Mouse (Mus musculus) macrophage (primary cell): ENCODE results near the gene Hsd11b1. TPM values are rescaled to one million over a fixed set of nuclear protein-coding genes. Genes with fewer than 3 reads are reported as not detected.
"Not testable (repeated sequence)": the region's sequence is repeated elsewhere in the genome, so short reads cannot be mapped to it uniquely, and the experiment has no call there.

Experiments
- H3K27ac ChIP-seq: fragments of 350-480 bp; formaldehyde crosslinking; 2 replicates; pipeline ENCODE4 v1.9.0; 2021
- H3K36me3 ChIP-seq: fragments of 350-480 bp; formaldehyde crosslinking; 2 replicates; pipeline ENCODE4 v1.9.0; 2021; ENCODE audit errors: inconsistent target
- H3K4me3 ChIP-seq: fragments of 350-480 bp; formaldehyde crosslinking; 2 replicates; pipeline ENCODE4 v1.9.0; 2021; ENCODE audit errors: inconsistent target
- H3K79me2 ChIP-seq: fragments of 350-480 bp; formaldehyde crosslinking; 2 replicates; pipeline ENCODE4 v1.9.0; 2021; ENCODE audit errors: inconsistent target
- WGBS: methylation state at CpG from one replicate; pipeline ENCODE4 v1.1.7; 2026; ENCODE audit warnings: inconsistent platforms; ENCODE audit not compliant: missing documents; 5-methylcytosine and 5-hydroxymethylcytosine counted together
- polyA plus RNA-seq: library from polyadenylated mRNA; stranded (reverse); fragments of 250-400 nt; gene quantifications from 3 replicates; pipeline ENCODE4 v1.2.4, GENCODE M21; 2018; ENCODE audit warnings: inconsistent platforms

Gene Hsd11b1
- polyA plus RNA-seq, 1 experiment from 2014 or later = 0.29 TPM

DNA sequence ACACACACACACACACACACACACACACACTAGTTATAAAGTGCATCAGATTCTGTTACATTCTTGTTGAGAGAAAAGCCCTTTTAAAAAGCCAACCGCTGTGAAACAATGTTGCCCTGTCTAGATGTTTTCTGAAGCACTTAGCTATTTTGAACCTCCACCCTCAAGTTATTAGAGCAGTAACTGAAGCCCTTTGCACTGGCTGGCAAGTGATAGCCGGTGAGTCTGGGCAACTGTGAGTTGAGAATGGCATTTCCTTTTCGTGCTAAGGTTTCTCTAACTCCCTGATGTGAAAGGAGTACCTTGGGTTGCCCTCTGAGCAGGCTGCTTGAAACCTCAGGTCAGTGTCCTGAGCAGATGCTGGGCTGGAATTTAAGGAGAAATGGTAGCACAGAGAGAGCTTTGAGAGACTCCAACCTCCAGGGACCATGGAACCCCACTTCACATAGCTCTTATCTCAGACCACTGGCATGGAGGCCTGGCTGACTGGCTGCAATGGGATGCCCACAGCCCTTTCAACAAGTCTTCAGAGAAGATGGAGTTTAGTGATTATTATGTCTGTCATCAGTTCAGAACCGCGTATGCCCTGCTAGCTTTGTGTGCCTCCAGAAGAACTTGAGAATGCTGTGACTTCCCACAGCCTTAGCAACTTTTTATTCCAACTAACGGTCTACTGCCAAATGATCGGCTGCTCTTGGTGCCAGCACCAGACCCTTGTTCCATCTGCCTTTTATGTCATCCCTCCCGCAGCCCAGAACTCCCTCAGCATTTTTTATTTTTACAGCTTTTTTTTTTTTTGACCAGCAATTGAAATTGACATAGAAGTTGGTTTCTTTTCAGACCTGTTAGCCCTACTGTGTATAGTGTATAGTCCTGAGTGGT is 608 bp downstream of the Hsd11b1 start:
- 85% methylated on average over 8 of the region's 8 CpGs for WGBS
- Histone ChIP-seq H3K27ac (no peak overlapping the region), H3K4me3 (no peak overlapping the region), H3K36me3 (no peaks in the 10 kb centered on the region), H3K79me2 (no peaks in the 10 kb centered on the region)

DNA sequence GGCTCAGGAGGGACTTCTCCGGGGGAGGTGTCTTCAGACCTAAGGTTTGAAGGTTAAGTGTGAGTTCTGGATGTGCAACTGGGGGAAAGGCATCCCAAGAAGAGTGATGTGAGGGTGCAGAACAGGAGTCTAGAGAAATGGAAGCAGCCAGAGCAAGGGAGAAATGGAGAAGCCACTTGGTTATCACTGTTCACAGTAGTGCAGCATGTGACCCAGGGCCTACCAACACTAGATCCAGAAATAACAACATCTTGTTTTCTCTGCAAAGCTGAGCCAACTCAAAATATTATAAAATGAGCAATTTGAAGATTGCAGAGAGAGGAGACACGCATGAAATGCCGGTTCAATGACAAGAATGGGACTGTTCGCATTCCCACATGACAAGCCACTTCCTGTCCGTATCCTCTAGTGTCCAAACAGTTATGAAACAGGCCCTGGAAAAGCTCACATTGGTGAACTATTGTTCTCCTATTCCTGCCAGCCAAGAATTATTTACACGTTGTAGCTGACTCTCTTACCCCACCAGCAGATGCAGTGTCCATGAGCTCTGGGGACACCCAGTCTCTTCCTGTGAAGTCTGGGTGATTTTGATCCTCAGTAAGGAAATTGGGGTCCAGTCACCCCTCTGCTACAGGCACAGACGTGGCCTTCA is 1.9 kb downstream of the Hsd11b1 start:
- Histone ChIP-seq H3K79me2 (no peaks in the 10 kb centered on the region), H3K36me3 (no peaks in the 10 kb centered on the region), H3K27ac (no peak overlapping the region), H3K4me3 (no peak overlapping the region)
- WGBS = 68% methylated on average over 7 of the region's 7 CpGs

DNA sequence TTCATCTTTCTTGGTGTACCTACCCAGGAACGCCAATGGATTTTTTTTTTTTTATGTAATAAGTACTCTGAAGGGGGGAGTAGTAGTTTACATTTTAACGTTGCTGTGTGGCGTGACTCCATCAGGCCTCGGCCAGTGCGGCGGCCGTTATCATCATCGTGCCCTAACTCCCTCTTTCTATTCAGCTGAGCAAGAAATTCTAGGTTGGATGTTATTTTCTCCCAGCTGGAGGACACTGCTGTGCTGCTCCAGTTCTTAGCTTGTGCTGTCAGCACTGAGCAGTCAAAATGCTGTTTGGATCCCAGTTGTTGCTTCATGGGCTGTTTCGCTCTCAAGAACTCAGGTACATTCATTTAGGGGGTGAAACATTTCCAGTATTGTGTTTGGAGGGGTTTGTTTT is 4.3 kb downstream of the Hsd11b1 start:
- Histone ChIP-seq H3K79me2 (no peaks in the 10 kb centered on the region), H3K4me3 (no peak overlapping the region), H3K27ac (no peak overlapping the region), H3K36me3 (no peaks in the 10 kb centered on the region)
- 91% methylated on average over 9 of the region's 9 CpGs for WGBS

DNA sequence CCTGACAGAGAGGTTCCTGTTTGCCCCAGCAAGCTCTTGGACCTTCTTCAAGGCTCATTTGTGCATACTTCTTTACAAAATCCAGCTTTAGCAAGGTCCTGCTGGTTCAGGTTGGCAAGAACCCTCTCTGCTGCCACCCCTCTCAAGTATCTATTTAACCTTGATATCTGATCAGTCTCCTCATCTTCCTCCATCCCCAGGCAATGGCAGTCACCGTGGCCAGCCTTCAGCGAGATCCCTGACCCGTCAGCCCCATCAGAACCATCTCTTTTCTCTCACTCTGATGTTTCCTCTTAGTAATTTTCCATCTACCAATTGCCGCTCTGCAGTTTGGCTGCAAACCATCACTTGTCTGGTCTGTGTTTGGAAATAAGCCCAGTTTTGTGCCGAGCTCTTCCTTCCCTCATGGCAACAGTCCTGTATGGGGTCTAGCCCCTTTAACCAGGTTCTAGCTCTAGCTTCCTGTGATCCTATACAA is 7.2 kb downstream of the Hsd11b1 start:
- H3K79me2 ChIP-seq = no peaks in the 10 kb centered on the region
- WGBS = 46% methylated on average over 5 of the region's 5 CpGs
- H3K27ac ChIP-seq = no peak overlapping the region
- no peaks in the 10 kb centered on the region for H3K36me3 ChIP-seq
- H3K4me3 ChIP-seq = no peak overlapping the region

DNA sequence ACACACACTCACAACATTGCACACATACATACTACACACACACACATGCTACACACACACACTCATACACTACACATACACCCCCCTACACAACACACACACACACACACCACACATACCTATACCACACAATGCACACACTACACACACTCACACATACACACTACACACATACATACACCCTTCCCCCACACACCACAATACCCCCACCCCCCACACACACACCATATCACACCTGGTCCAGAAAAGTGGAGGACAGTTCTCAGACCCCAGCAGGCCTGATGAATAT is 7.6 kb downstream of the Hsd11b1 start:
- Histone ChIP-seq H3K79me2 (no peaks in the 10 kb centered on the region), H3K27ac (no peak overlapping the region), H3K4me3 (no peak overlapping the region), H3K36me3 (no peaks in the 10 kb centered on the region)

DNA sequence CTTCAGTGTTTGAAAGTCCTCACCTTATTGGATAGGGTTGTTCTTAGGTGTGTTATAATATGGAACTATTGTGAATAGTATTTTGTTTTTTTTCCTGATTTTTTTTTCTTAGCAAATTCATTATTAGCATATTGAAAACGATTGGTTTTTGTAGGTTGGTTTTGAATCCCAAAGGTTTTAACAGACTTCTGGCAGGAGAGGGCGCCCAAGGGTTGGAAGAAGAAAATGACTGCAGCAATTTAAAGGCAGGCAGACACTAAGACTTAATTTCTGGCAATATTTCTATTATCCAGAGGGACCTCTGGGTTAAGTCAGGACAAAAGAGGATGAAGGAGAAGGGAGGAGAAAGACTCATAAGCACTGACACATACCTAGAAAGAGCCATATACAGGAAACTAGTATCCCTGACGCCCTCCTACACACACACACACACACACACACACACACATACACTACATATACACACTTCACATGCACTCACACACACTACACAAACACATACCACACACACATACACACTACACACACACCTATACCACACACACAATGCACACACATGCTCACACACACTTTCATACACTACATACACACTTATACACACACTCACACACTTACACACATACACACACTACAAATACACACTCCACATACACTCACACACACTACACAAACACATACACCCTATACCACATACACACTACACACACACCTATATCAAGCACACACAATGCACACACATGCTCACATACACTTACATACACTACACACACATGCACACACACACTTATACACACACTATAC is 8.2 kb downstream of the Hsd11b1 start:
- WGBS = 21% methylated on average over 2 of the region's 3 CpGs
- no peaks in the 10 kb centered on the region for H3K36me3 ChIP-seq
- no peaks in the 10 kb centered on the region for H3K79me2 ChIP-seq
- no peak overlapping the region for H3K4me3 ChIP-seq
- H3K27ac ChIP-seq = no peak overlapping the region

DNA sequence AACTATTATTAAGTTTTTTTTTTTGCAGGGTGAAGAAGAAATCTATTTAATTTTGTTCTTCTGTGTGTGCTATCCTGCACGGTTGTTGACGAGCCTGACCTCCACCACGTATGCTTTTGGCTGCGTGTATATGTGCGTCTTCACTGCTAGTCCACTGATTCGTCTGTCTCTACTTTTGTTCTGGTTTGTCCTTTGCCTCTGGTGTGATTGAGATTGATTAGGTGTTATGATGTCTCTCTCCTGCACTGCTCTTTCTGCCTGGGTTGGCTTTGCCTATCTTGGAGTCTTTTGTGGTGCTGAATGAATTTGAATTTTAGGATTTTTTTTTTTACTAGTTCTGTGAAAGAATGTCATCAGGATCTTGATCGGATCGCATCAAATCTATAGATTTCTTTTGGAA is 8.8 kb downstream of the Hsd11b1 start:
- no peaks in the 10 kb centered on the region for H3K36me3 ChIP-seq
- H3K27ac ChIP-seq = no peak overlapping the region
- no peaks in the 10 kb centered on the region for H3K79me2 ChIP-seq
- WGBS = 78% methylated on average over 8 of the region's 8 CpGs
- H3K4me3 ChIP-seq = no peak overlapping the region

DNA sequence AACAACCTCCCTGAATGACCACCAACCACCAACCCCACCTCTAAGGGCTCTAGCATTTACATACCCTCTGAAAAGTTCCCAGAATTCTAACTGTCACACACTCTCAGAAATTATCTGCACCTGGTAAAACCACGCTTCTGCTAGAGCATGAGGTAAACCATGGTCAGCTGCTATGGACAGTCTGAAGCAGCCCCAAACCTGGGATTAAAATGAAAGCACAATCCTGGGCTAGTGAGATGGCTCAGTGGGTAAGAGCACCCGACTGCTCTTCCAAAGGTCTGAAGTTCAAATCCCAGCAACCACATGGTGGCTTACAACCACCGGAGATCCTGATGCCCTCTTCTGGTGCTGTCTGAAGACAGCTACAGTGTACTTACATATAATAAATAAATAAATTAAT is 10.0 kb downstream of the Hsd11b1 start:
- not testable (repeated sequence) for H3K4me3 ChIP-seq, H3K79me2 ChIP-seq, H3K27ac ChIP-seq, H3K36me3 ChIP-seq
- 80% methylated on average over 3 of the region's 3 CpGs for WGBS

DNA sequence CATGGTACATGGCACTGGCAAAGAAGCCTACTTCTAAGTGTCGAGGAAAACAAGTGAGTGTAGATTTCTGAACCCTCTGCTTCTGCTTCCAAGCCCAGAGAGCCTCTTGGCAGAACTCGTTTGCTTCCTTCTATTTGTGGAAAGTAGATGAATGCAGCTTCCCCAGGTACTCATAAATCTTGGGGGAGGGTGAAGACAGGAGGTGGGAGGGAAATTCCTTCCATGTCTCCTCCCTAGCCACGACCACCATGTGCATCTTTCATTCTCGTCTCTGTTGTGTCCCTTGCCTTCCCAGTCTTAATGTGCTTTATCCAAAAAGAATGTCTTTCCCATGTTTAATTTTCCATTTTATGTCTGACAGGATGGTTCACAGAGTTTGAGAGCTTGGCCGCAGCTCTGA is 11.3 kb downstream of the Hsd11b1 start:
- H3K36me3 ChIP-seq = no peaks in the 10 kb centered on the region
- 76% methylated on average over 5 of the region's 5 CpGs for WGBS
- no peaks in the 10 kb centered on the region for H3K79me2 ChIP-seq
- H3K4me3 ChIP-seq = no peak overlapping the region
- H3K27ac ChIP-seq = no peak overlapping the region

DNA sequence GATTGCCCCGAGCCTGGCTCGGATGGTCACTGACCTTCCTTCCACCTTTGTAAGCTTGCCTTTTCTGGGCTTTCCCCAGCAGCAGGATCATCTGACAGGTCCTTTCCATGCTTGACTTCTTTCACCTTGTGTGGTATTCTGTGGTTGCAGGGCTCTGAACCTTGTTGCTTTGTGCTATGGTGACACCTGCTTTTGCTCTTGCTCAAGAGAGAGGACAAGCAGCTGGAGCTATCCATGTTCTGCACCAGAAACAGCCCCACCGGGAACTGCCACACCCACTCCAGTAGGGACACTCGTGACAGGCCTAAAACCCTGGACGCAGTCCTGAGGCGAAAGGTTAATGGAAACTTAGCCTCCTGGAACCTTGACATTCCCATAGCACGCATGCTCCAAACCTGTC is 12.5 kb downstream of the Hsd11b1 start:
- H3K27ac ChIP-seq = no peak overlapping the region
- 96% methylated on average over 7 of the region's 7 CpGs for WGBS
- H3K4me3 ChIP-seq = no peak overlapping the region
- H3K36me3 ChIP-seq = no peaks in the 10 kb centered on the region
- no peaks in the 10 kb centered on the region for H3K79me2 ChIP-seq

DNA sequence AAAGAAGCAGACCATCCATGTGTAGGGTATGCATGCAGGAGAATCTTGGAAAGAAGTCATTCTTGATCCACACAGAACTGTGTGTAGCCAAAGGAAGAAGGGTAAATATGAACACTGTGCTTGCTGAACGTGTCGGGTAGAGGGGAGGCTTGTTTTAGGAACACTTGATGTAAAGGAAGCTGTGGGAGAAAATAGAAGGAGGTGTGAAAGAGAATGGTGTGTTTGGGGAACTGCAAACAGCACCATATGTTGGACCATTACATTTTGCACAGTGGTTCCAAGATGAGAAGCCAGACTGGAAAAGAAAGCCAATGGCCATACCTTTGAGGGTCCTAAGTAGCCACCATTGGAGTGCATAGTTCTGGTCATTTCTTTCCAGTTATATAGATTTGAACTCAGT is 13.8 kb downstream of the Hsd11b1 start:
- Histone ChIP-seq H3K4me3 (no peak overlapping the region), H3K36me3 (no peaks in the 10 kb centered on the region), H3K27ac (no peak overlapping the region), H3K79me2 (no peaks in the 10 kb centered on the region)
- WGBS = 57% methylated on average over 2 of the region's 2 CpGs

DNA sequence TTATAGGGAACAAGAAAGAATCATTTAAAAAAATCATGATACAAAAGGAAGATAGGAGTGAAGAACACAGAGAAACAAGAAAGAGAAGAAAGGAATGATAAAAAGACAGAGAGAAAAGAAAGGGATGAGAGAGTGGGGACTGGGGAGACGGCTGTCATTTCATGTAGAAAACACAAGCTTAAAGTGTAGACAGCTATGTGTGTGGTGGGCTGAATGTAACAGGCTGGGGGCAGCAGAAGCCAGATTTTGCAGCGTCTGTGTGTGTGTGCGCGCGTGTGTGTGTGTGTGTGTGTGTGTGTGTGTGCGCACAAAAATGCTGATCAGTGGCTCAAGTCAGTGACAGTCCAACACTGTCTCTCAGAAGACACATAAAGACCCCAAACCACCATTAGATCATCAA is 19.6 kb downstream of the Hsd11b1 start:
- Histone ChIP-seq H3K4me3 (no peak overlapping the region), H3K36me3 (no peaks in the 10 kb centered on the region), H3K79me2 (no peaks in the 10 kb centered on the region), H3K27ac (no peak overlapping the region)
- WGBS = 88% methylated on average over 4 of the region's 6 CpGs

DNA sequence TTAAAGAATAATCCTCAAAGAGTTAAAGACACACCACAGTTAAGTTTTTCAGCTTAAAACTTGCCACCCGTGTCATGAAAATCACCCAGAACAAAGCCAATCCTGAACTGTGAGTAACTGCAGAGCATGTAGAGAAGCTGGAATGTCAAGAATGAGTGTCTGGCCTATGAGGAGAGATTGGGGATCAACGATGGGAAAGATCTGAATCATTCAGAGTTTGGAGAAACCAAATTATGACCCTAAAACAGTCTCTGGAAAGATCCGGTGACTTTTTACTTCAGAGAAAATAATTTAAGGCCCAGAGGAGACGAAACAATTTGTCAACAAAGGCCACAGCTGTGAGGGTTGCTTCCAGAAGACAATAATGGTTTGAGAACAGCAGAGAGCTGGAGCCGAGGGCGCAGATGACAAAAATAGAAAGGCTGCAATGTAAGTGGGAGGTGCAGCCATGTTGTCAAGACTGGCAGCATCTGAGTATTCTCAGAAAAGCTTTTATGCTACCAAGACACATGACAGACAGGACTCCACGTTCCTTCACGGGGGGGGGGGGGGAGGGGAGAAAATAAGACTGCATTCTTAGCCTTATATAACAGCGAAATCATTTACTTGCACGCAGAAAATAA is 20.2 kb downstream of the Hsd11b1 start:
- Histone ChIP-seq H3K79me2 (no peaks in the 10 kb centered on the region), H3K27ac (no peak overlapping the region), H3K4me3 (no peak overlapping the region), H3K36me3 (no peaks in the 10 kb centered on the region)
- 86% methylated on average over 10 of the region's 10 CpGs for WGBS

DNA sequence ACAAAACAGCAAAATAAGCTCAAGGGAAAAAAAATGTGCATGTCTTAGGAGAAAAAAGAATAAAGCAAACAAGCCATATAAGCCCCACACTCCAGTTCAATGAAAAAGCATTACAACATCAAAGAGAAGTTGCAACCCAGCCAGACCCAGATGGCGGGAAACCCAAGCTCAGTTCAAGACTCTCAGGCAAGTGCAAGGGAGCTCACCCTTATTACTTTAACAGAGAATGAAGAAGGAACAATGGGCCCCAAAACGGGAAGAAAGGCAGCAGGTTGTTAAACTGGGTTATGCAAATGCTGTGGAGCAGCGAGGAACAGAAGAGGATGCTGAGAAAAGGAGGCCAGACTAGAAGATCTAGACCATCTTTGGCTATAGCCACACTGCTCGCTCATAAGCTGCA is 21.0 kb downstream of the Hsd11b1 start:
- Histone ChIP-seq H3K4me3 (no peak overlapping the region), H3K36me3 (no peaks in the 10 kb centered on the region), H3K27ac (no peak overlapping the region), H3K79me2 (no peaks in the 10 kb centered on the region)
- 28% methylated on average over 4 of the region's 4 CpGs for WGBS

DNA sequence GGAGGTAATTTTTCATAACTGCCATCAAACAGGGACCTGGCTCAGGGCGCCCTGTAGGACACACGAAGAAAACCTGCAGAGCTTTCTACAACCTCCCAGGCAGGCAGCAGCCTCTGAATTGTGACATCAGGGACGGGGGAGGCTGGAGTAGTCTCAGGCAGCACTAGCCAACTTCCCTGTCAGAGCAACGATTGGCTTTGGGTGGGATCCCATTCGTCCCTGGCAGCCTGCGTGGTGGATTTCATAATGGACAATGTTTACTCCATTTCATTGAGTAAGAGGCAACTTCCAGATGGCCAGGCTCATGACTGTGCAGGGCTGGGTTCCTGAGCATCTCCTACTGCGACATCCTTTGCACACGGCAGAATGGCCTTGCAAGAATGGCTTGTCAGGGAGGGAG is 21.6 kb downstream of the Hsd11b1 start:
- no peak overlapping the region for H3K27ac ChIP-seq
- H3K79me2 ChIP-seq = no peaks in the 10 kb centered on the region
- no peak overlapping the region for H3K4me3 ChIP-seq
- 17% methylated on average over 8 of the region's 8 CpGs for WGBS
- H3K36me3 ChIP-seq = no peaks in the 10 kb centered on the region
